Mouse (Mus musculus): ENCODE measurements around the gene Rgp1. TPM values are rescaled to one million over a fixed set of nuclear protein-coding genes. Genes with fewer than 3 reads are reported as not detected.
"Not testable (repeated sequence)": the region's sequence is repeated elsewhere in the genome, so short reads cannot be mapped to it uniquely, and the experiment has no call there.

Gene Rgp1
- polyA plus RNA-seq, 1 experiment: 28.6 TPM

- Histone ChIP-seq H3K4me3 (no peak overlapping the region), H3K4me2 (ENCODE audit: low read depth) (no peak overlapping the region), H3K27me3 (ENCODE audit: control insufficient read depth, insufficient read depth, insufficient read length) (no peaks in the 10 kb centered on the region), H3K36me3 (ENCODE audit: control insufficient read depth, insufficient read depth) (peaks cover 20% of the 10 kb centered on the region), H3ac (ENCODE audit: control insufficient read depth, insufficient read length) (no peak overlapping the region), H3K79me2 (ENCODE audit: control insufficient read depth, insufficient read depth) (no peaks in the 10 kb centered on the region)
- TF ChIP-seq CEBPB (IDR thresholded peaks at IDR 0.05; ENCODE audit: insufficient read depth, poor library complexity, severe bottlenecking) (no peak), MYOG (IDR thresholded peaks at IDR 0.05; ENCODE audit: control insufficient read depth in 1 of 3, insufficient read depth in 1 of 3, insufficient read length in 2 of 3, low read depth in 2 of 3) (no peak), POLR2AphosphoS2 (IDR thresholded peaks at IDR 0.05; ENCODE audit: insufficient read length, low read depth) (peak; percentile 52), POLR2A (IDR thresholded peaks at IDR 0.05; ENCODE audit: insufficient read length, low read depth) (no peak), MAX (IDR thresholded peaks at IDR 0.05; ENCODE audit: low read depth) (no peak), TCF12 (IDR thresholded peaks at IDR 0.05; ENCODE audit: insufficient read depth, poor library complexity, severe bottlenecking) (no peak)
Measured at GRCm38 (mm10) chr4:43585682-43586081, 7.2 kb downstream of the Rgp1 start.

DNA sequence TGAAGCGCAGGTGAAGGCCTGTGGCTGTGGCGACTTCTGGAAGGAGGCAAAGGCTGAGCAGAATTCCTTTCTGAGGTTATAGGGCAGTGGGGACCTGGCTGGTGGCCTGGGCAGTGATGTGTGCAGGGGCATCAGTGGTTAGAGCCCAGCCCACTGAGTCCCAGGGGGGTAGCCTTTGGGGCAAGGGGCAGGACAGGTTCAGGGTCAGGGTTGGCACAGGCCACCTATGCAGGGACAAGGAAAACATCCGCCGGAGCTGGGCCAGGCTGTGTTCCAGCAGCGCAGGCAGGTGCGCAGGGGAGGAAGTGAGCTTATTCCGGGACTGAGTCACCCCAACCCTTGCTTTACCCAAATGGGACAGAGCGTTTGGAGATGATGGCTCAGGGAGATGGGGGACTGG lies 7.9 kb downstream of the Rgp1 start:
- Histone ChIP-seq H3K4me2 (ENCODE audit: low read depth) (no peak overlapping the region), H3K36me3 (ENCODE audit: control insufficient read depth, insufficient read depth) (peaks cover 16% of the 10 kb centered on the region), H3K4me3 (no peak overlapping the region), H3K27me3 (ENCODE audit: control insufficient read depth, insufficient read depth, insufficient read length) (no peaks in the 10 kb centered on the region), H3K79me2 (ENCODE audit: control insufficient read depth, insufficient read depth) (no peaks in the 10 kb centered on the region), H3ac (ENCODE audit: control insufficient read depth, insufficient read length) (no peak overlapping the region)
- TF ChIP-seq REST (IDR thresholded peaks at IDR 0.05; ENCODE audit: insufficient read depth, insufficient read length) (no peak), POLR2AphosphoS2 (IDR thresholded peaks at IDR 0.05; ENCODE audit: insufficient read length, low read depth) (peak; percentile 55), MYOD1 (IDR thresholded peaks at IDR 0.05; ENCODE audit: control insufficient read depth in 1 of 3, insufficient read length in 2 of 3, low read depth in 2 of 3) (no peak), MAX (IDR thresholded peaks at IDR 0.05; ENCODE audit: low read depth) (no peak), SRF (IDR thresholded peaks at IDR 0.05; ENCODE audit: control insufficient read depth, insufficient read length, low read depth) (no peak)

DNA sequence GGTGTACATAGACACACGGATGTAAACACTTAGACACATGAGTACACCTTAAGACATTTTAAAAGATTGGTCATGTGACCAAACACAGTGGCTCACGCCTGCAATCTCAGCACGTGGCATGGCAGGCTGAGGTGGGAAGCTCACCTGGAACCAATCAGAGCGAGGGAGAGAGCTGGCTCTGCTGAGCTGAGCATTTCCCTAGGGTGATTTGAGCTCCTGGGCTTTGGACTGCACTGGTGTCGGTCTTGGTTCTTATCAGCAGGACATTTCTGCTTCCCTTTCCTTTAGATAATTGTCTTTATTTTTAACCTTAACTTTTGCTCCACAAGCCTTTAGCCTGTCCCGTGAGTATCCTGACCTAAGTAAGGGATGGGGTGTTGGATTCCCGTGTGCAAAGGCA lies 9.2 kb downstream of the Rgp1 start:
- no peak overlapping the region for H3K4me3 ChIP-seq
- peaks cover 11% of the 10 kb centered on the region for H3K36me3 ChIP-seq (ENCODE audit: control insufficient read depth, insufficient read depth)
- no peak overlapping the region for H3K4me2 ChIP-seq (ENCODE audit: low read depth)
- no peak overlapping the region for H3ac ChIP-seq (ENCODE audit: control insufficient read depth, insufficient read length)
- H3K27me3 ChIP-seq (ENCODE audit: control insufficient read depth, insufficient read depth, insufficient read length): no peaks in the 10 kb centered on the region
- no peaks in the 10 kb centered on the region for H3K79me2 ChIP-seq (ENCODE audit: control insufficient read depth, insufficient read depth)
- peak; percentile 62 for TF ChIP-seq POLR2AphosphoS2 (IDR thresholded peaks at IDR 0.05; ENCODE audit: insufficient read length, low read depth)
- TF ChIP-seq POLR2A (IDR thresholded peaks at IDR 0.05; ENCODE audit: insufficient read length, low read depth): no peak
- no peak for TF ChIP-seq USF1 (IDR thresholded peaks at IDR 0.05; ENCODE audit: low read depth)
- TF ChIP-seq TCF3 (IDR thresholded peaks at IDR 0.05; ENCODE audit: insufficient read length, low read depth): no peak

GRCm38 (mm10) chr4:43591543-43591942 lies 13.0 kb downstream of the Rgp1 start:
- Histone ChIP-seq H3ac (ENCODE audit: control insufficient read depth, insufficient read length) (no peak overlapping the region), H3K4me3 (no peak overlapping the region), H3K27me3 (ENCODE audit: control insufficient read depth, insufficient read depth, insufficient read length) (no peaks in the 10 kb centered on the region), H3K36me3 (ENCODE audit: control insufficient read depth, insufficient read depth) (no peaks in the 10 kb centered on the region), H3K79me2 (ENCODE audit: control insufficient read depth, insufficient read depth) (no peaks in the 10 kb centered on the region), H3K4me2 (ENCODE audit: low read depth) (no peak overlapping the region)
- TF ChIP-seq MYOD1 (IDR thresholded peaks at IDR 0.05; ENCODE audit: control insufficient read depth in 1 of 3, insufficient read length in 2 of 3, low read depth in 2 of 3) (no peak), TCF3 (IDR thresholded peaks at IDR 0.05; ENCODE audit: insufficient read length, low read depth) (no peak), USF1 (IDR thresholded peaks at IDR 0.05; ENCODE audit: low read depth) (no peak), MAX (IDR thresholded peaks at IDR 0.05; ENCODE audit: low read depth) (no peak), E2F4 (IDR thresholded peaks at IDR 0.05; ENCODE audit: insufficient read depth) (no peak), MYOG (IDR thresholded peaks at IDR 0.05; ENCODE audit: control insufficient read depth in 1 of 3, insufficient read depth in 1 of 3, insufficient read length in 2 of 3, low read depth in 2 of 3) (no peak)

DNA sequence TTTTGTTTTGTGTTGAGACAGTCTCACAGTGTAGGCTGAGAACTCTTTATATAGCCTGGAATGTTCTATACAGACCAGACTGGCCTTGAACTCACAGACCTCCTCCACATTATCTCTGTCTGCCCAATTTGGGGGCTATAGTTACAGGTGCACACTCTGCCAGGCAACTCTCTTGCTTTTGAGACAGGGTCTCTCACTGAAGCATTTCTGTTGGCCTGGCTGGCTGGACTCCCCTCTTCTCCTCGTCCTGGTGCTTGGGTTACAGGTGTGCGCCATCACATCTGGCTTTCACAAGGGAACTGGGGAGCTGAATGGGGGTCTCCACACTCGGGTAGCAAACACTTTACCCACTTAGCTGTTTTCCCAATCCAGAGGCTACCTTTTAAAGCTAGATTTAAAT lies 13.4 kb downstream of the Rgp1 start:
- H3K79me2 ChIP-seq (ENCODE audit: control insufficient read depth, insufficient read depth): no peaks in the 10 kb centered on the region
- no peak overlapping the region for H3K4me3 ChIP-seq
- TF ChIP-seq USF1 (IDR thresholded peaks at IDR 0.05; ENCODE audit: low read depth) (no peak), MYOD1 (IDR thresholded peaks at IDR 0.05; ENCODE audit: control insufficient read depth in 1 of 3, insufficient read length in 2 of 3, low read depth in 2 of 3) (no peak), MYOG (IDR thresholded peaks at IDR 0.05; ENCODE audit: control insufficient read depth in 1 of 3, insufficient read depth in 1 of 3, insufficient read length in 2 of 3, low read depth in 2 of 3) (no peak)
- H3K4me2 ChIP-seq (ENCODE audit: low read depth): no peak overlapping the region
- H3ac ChIP-seq (ENCODE audit: control insufficient read depth, insufficient read length): no peak overlapping the region
- H3K27me3 ChIP-seq (ENCODE audit: control insufficient read depth, insufficient read depth, insufficient read length): no peaks in the 10 kb centered on the region
- H3K36me3 ChIP-seq (ENCODE audit: control insufficient read depth, insufficient read depth): no peaks in the 10 kb centered on the region

- no peak for TF ChIP-seq REST (IDR thresholded peaks at IDR 0.05; ENCODE audit: insufficient read depth, insufficient read length)
- no peak for TF ChIP-seq CEBPB (IDR thresholded peaks at IDR 0.05; ENCODE audit: insufficient read depth, poor library complexity, severe bottlenecking)
- no peak for TF ChIP-seq USF1 (IDR thresholded peaks at IDR 0.05; ENCODE audit: low read depth)
- no peak for TF ChIP-seq TCF12 (IDR thresholded peaks at IDR 0.05; ENCODE audit: insufficient read depth, poor library complexity, severe bottlenecking)
- no peak for TF ChIP-seq E2F4 (IDR thresholded peaks at IDR 0.05; ENCODE audit: insufficient read depth)
- TF ChIP-seq MYOG (IDR thresholded peaks at IDR 0.05; ENCODE audit: control insufficient read depth in 1 of 3, insufficient read depth in 1 of 3, insufficient read length in 2 of 3, low read depth in 2 of 3): no peak
- no peaks in the 10 kb centered on the region for H3K27me3 ChIP-seq (ENCODE audit: control insufficient read depth, insufficient read depth, insufficient read length)
- no peaks in the 10 kb centered on the region for H3K36me3 ChIP-seq (ENCODE audit: control insufficient read depth, insufficient read depth)
- H3ac ChIP-seq (ENCODE audit: control insufficient read depth, insufficient read length): no peak overlapping the region
- no peak overlapping the region for H3K4me3 ChIP-seq
- no peak overlapping the region for H3K4me2 ChIP-seq (ENCODE audit: low read depth)
- no peaks in the 10 kb centered on the region for H3K79me2 ChIP-seq (ENCODE audit: control insufficient read depth, insufficient read depth)
Measured at GRCm38 (mm10) chr4:43593453-43593852, 14.9 kb downstream of the Rgp1 start.

GRCm38 (mm10) chr4:43596597-43596996 lies 18.1 kb downstream of the Rgp1 start:
- H3K79me2 ChIP-seq (ENCODE audit: control insufficient read depth, insufficient read depth); H3K4me3 ChIP-seq; H3K4me2 ChIP-seq (ENCODE audit: low read depth): not testable (repeated sequence)

More at GRCm38 (mm10) chr4:43596597-43596996, 18.1 kb downstream of the Rgp1 start:
- not testable (repeated sequence) for H3ac ChIP-seq (ENCODE audit: control insufficient read depth, insufficient read length); H3K36me3 ChIP-seq (ENCODE audit: control insufficient read depth, insufficient read depth); H3K27me3 ChIP-seq (ENCODE audit: control insufficient read depth, insufficient read depth, insufficient read length)

Measured in myocyte (in vitro differentiated cells).